Mouse (Mus musculus): ENCODE data around the gene Nefh. TPM values are rescaled to one million over a fixed set of nuclear protein-coding genes. Genes with fewer than 3 reads are reported as not detected.

Nefh gene
- total and polyA plus RNA-seq, 2 experiments from 2014 or later, result 2.7 to 3.3 TPM

DNA sequence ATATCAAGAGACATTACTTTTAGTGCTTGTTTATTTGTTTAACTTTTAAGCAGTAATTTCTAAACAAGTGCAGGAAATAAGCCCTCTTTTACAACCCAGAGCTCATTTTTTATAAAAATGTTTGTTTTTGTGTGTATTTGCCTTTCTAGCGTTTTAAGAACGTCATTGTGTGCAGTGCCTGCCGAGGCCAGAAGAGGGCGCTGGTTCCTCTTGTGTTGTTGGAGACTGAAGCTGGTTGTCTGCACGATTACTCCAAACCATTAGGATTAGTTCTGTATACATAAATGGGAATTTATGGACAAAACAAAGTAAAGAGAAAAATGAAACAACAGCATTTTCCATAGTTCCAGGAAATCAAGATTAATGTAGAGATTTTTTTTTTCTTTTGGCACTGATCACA, 47.4 kb downstream of the Nefh start:
- no peaks in the 10 kb centered on the region for H3K9me3 ChIP-seq (ENCODE audit: low read length)
- TF ChIP-seq CTCF (IDR thresholded peaks at IDR 0.05; ENCODE audit: low read depth), result peak; percentile 63
- no peak for ATAC-seq
- WGBS, result 67% methylated on average over 5 of the region's 5 CpGs
- H3K4me1 ChIP-seq (ENCODE audit: insufficient read depth), result peaks cover 4% of the 10 kb centered on the region; the same call in 1 of the 2 replicates
- peak; percentile 35 for DNase-seq
- H3K4me2 ChIP-seq (ENCODE audit: low read depth), result no peak overlapping the region
- no peak overlapping the region for H3K4me3 ChIP-seq (ENCODE audit: low read depth, low read length)
- peaks cover 45% of the 10 kb centered on the region for H3K36me3 ChIP-seq (ENCODE audit: insufficient read depth)
- H3K27ac ChIP-seq (ENCODE audit: low read depth, low read length), result no peak overlapping the region
- no peaks in the 10 kb centered on the region for H3K27me3 ChIP-seq (ENCODE audit: insufficient read depth, low read length)
- H3K9ac ChIP-seq, result no peak overlapping the region

DNA sequence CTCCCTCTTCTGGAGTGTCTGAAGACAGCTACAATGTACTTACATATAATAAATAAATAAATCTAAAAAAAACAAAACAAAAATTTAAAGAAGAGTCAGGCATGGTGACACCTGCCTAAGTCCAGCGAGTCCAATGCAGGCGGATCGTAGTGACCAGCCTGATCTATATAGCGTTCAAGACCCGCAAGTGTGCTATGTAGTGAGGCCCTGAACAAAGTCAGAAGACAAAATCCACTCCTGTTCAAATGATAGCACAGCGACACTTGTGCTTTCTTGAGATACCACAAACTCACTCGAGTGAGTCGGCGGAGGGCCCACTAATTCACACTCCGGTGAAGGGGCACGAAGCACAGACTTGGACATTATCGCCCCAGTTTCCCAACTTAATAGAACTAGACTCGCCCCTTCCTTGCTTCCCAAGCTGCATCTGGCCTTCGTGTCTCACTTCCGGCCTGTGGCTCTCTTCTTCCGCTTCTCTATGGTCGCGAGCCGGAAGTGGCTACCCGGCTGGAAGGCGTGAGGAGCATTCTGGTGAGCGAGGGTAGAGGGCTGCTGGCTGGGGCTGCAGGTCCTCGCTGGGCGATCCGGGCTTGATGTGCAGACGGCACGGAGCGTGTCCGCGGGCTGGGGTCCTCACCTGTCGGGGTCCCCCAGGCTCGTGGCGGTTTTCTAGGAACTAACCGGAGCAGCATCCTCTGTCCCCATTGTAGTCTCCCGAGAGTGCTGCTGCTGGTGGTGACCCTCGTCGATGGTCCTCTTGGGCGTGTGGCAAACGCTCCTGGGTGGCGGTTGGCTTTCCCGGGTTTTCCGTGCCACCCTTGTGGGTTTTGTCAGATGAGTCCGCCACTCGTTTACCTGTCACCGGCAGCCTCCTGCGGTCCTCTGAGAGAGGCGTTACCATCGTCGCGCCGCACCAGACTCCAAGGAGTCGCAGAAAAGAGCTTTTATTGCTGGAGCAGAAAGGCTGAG, 52.7 kb downstream of the Nefh start, which contains the start of gene Thoc5:
Gene Thoc5 (plus strand): TSS at position 473 of the 969 bp plus-strand sequence.
- Histone ChIP-seq H3K9me3 (ENCODE audit: low read length) (no peaks in the 10 kb centered on the region), H3K36me3 (ENCODE audit: insufficient read depth) (peaks cover 40% of the 10 kb centered on the region), H3K4me3 (ENCODE audit: low read depth, low read length) (peak within 1 kb of the TSS; percentile 79), H3K27me3 (ENCODE audit: insufficient read depth, low read length) (no peaks in the 10 kb centered on the region), H3K9ac (peak within 1 kb of the TSS; percentile 87), H3K27ac (ENCODE audit: low read depth, low read length) (peak within 1 kb of the TSS; percentile 93), H3K4me2 (ENCODE audit: low read depth) (peak within 1 kb of the TSS; percentile 78), H3K4me1 (ENCODE audit: insufficient read depth) (peaks cover 4% of the 10 kb centered on the region; the same call in 1 of the 2 replicates)
- TF ChIP-seq CTCF (IDR thresholded peaks at IDR 0.05; ENCODE audit: low read depth), result no peak
- WGBS, result 3% methylated on average over 52 of the region's 52 CpGs
- DNase-seq (peak; percentile 90), ATAC-seq (peak; percentile 97)

Small RNAs within 50 kb of the gene (microRNA-seq; reads per million reads assigned to microRNA genes)
- gene Mir6918, result 1.2 to 1.3 reads per million in 2 experiments

Other genes starting within 250 kb of the Nefh start
- gene Uqcr10, start 243.7 kb downstream of the Nefh start, total RNA-seq (2014; rRNA removed), result 171 and 220 TPM in 2 replicates
- gene Uqcr10, start 243.7 kb downstream of the Nefh start, polyA plus RNA-seq (2015; fragmentation: Nextera tagmentation; extraction: Ambion mirVana), result 797 and 1,037 TPM in 2 replicates
- 20.6 and 29.5 TPM in 2 replicates for gene Zmat5, start 243.4 kb downstream of the Nefh start, total RNA-seq (2014; rRNA removed)
- 62.6 and 78.7 TPM in 2 replicates for gene Zmat5, start 243.4 kb downstream of the Nefh start, polyA plus RNA-seq (2015; fragmentation: Nextera tagmentation; extraction: Ambion mirVana)
- gene Cabp7, start 201.3 kb downstream of the Nefh start, total RNA-seq (2014; rRNA removed), result 5.3 and 5.5 TPM in 2 replicates
- 1.3 and 1.6 TPM in 2 replicates for gene Cabp7, start 201.3 kb downstream of the Nefh start, polyA plus RNA-seq (2015; fragmentation: Nextera tagmentation; extraction: Ambion mirVana)
- gene Nf2, start 98.5 kb downstream of the Nefh start, total RNA-seq (2014; rRNA removed), result 97.3 and 121 TPM in 2 replicates
- 49.3 and 57.8 TPM in 2 replicates for gene Nf2, start 98.5 kb downstream of the Nefh start, polyA plus RNA-seq (2015; fragmentation: Nextera tagmentation; extraction: Ambion mirVana)
- 125 and 146 TPM in 2 replicates for gene Nipsnap1, start 74.1 kb downstream of the Nefh start, total RNA-seq (2014; rRNA removed)
- gene Nipsnap1, start 74.1 kb downstream of the Nefh start, polyA plus RNA-seq (2015; fragmentation: Nextera tagmentation; extraction: Ambion mirVana), result 116 and 128 TPM in 2 replicates
- 55.7 and 57.7 TPM in 2 replicates for gene Thoc5, start 52.7 kb downstream of the Nefh start, total RNA-seq (2014; rRNA removed)
- gene Thoc5, start 52.7 kb downstream of the Nefh start, polyA plus RNA-seq (2015; fragmentation: Nextera tagmentation; extraction: Ambion mirVana), result 50.6 and 52.2 TPM in 2 replicates
- 84.7 and 95.6 TPM in 2 replicates for gene Ap1b1, start 38.8 kb upstream of the Nefh start, total RNA-seq (2014; rRNA removed)
- gene Ap1b1, start 38.8 kb upstream of the Nefh start, polyA plus RNA-seq (2015; fragmentation: Nextera tagmentation; extraction: Ambion mirVana), result 64.8 and 78.8 TPM in 2 replicates
- 2.3 and 6.8 TPM in 2 replicates for gene Rasl10a, start 110.1 kb upstream of the Nefh start, total RNA-seq (2014; rRNA removed)
- gene Rasl10a, start 110.1 kb upstream of the Nefh start, polyA plus RNA-seq (2015; fragmentation: Nextera tagmentation; extraction: Ambion mirVana), result 4.5 and 5.3 TPM in 2 replicates
- gene Gas2l1, start 117.3 kb upstream of the Nefh start, total RNA-seq (2014; rRNA removed), result 25.9 and 30.7 TPM in 2 replicates
- 18.7 and 23.3 TPM in 2 replicates for gene Gas2l1, start 117.3 kb upstream of the Nefh start, polyA plus RNA-seq (2015; fragmentation: Nextera tagmentation; extraction: Ambion mirVana)
- 31.0 and 34.5 TPM in 2 replicates for gene Rhbdd3, start 150.9 kb upstream of the Nefh start, total RNA-seq (2014; rRNA removed)
- gene Rhbdd3, start 150.9 kb upstream of the Nefh start, polyA plus RNA-seq (2015; fragmentation: Nextera tagmentation; extraction: Ambion mirVana), result 33.3 and 36.6 TPM in 2 replicates
- 271 and 355 TPM in 2 replicates for gene Ewsr1, start 151.2 kb upstream of the Nefh start, total RNA-seq (2014; rRNA removed)
- gene Ewsr1, start 151.2 kb upstream of the Nefh start, polyA plus RNA-seq (2015; fragmentation: Nextera tagmentation; extraction: Ambion mirVana), result 362 and 390 TPM in 2 replicates
- gene Emid1, start 204.2 kb upstream of the Nefh start, total RNA-seq (2014; rRNA removed), result 16.4 and 22.8 TPM in 2 replicates
- gene Emid1, start 204.2 kb upstream of the Nefh start, polyA plus RNA-seq (2015; fragmentation: Nextera tagmentation; extraction: Ambion mirVana), result 28.5 and 34.2 TPM in 2 replicates